ENCODE assay signal across 46 mouse cellular contexts in genomic region chr2:157144132-157144531, GRCm38 (mm10). TPM values are rescaled to one million over a fixed set of nuclear protein-coding genes. Genes with fewer than 3 reads are reported as not detected.
"Had no signal": no experiment of that assay in that cellular context is flagged by ENCODE, and none has a peak within 500 bp of the region (broad histone marks: within the 10 kb centered on the region; RNA-seq: fewer than 3 reads in every experiment).

No protein-coding gene starts in this region.

- H3K4me1 ChIP-seq: limb, embryonic 10.5 days; limb, embryonic 12.5 days; limb, embryonic 13.5 days; limb, embryonic 15.5 days; lung, embryonic 15.5 days; midbrain, embryonic 10.5 days; midbrain, embryonic 12.5 days; midbrain, embryonic 13.5 days; midbrain, embryonic 15.5 days; neural tube, embryonic 12.5 days; neural tube, embryonic 13.5 days had no signal

- H3K9me3 ChIP-seq: limb, embryonic 10.5 days; limb, embryonic 15.5 days; liver, embryonic 12.5 days; liver, embryonic 13.5 days; liver, embryonic 15.5 days; lung, embryonic 15.5 days; megakaryocyte, embryonic 14.5 days; midbrain, embryonic 12.5 days; midbrain, embryonic 13.5 days; midbrain, embryonic 15.5 days had no signal

- H3K9ac ChIP-seq: limb, embryonic 12.5 days; limb, embryonic 13.5 days; limb, embryonic 15.5 days; liver, embryonic 12.5 days; liver, embryonic 13.5 days; liver, embryonic 14.5 days; liver, embryonic 15.5 days; lung, embryonic 14.5 days; lung, embryonic 15.5 days; midbrain, embryonic 12.5 days; midbrain, embryonic 13.5 days; midbrain, embryonic 15.5 days; neural tube, embryonic 12.5 days; neural tube, embryonic 13.5 days had no signal

- H3K4me2 ChIP-seq: limb, embryonic 12.5 days; limb, embryonic 13.5 days; limb, embryonic 15.5 days; liver, embryonic 12.5 days; liver, embryonic 13.5 days; liver, embryonic 15.5 days; lung, embryonic 14.5 days; lung, embryonic 15.5 days; midbrain, embryonic 11.5 days; midbrain, embryonic 12.5 days; midbrain, embryonic 13.5 days; midbrain, embryonic 15.5 days; neural tube, embryonic 12.5 days; neural tube, embryonic 13.5 days had no signal

- DNase-seq: left cerebral cortex, postnatal 4 days; liver; liver, embryonic 13.5 days; lung, adult 18-20 months; lung, adult 2 months; lung, embryonic 14.5 days; lung, postnatal 10 days; lung, postnatal 14 days; lung, postnatal 36 days; lung, postnatal 4 days; midbrain, embryonic 14.5 days had no signal

- H3K4me3 ChIP-seq: limb, embryonic 10.5 days; limb, embryonic 12.5 days; limb, embryonic 13.5 days; limb, embryonic 15.5 days; liver, embryonic 12.5 days; liver, embryonic 13.5 days; liver, embryonic 15.5 days; lung, embryonic 15.5 days; megakaryocyte, embryonic 14.5 days; midbrain, embryonic 10.5 days; midbrain, embryonic 12.5 days; midbrain, embryonic 13.5 days; midbrain, embryonic 15.5 days; myocyte; neural tube, embryonic 12.5 days; neural tube, embryonic 13.5 days had no signal

- ATAC-seq: liver, embryonic 12.5 days; lung, postnatal 0 days; midbrain, embryonic 13.5 days; midbrain, embryonic 15.5 days; midbrain, embryonic 16.5 days had no signal

- H3K27ac ChIP-seq: limb, embryonic 10.5 days; limb, embryonic 12.5 days; limb, embryonic 13.5 days; limb, embryonic 15.5 days; liver, embryonic 12.5 days; liver, embryonic 13.5 days; liver, embryonic 14.5 days; liver, embryonic 15.5 days; lung, embryonic 15.5 days; macrophage; midbrain, embryonic 10.5 days; midbrain, embryonic 12.5 days; midbrain, embryonic 13.5 days; midbrain, embryonic 15.5 days; neural tube, embryonic 12.5 days; neural tube, embryonic 13.5 days had no signal

- H3K27me3 ChIP-seq: limb, embryonic 12.5 days; limb, embryonic 13.5 days; limb, embryonic 15.5 days; liver, embryonic 12.5 days; liver, embryonic 13.5 days; liver, embryonic 15.5 days; lung, embryonic 15.5 days; megakaryocyte, embryonic 14.5 days; midbrain, embryonic 12.5 days; midbrain, embryonic 13.5 days; midbrain, embryonic 15.5 days; neural tube, embryonic 12.5 days; neural tube, embryonic 13.5 days had no signal

RNA-seq across cellular contexts. Expression of gene Tldc2, which starts 57.3 kb away (rescaled TPM):
- total RNA-seq: left cerebral cortex, postnatal 10 days; left cerebral cortex, postnatal 14 days; left cerebral cortex, postnatal 25 days; left cerebral cortex, postnatal 36 days; left cerebral cortex, postnatal 4 days; liver, adult 2 months; megakaryocyte progenitor cell, adult 5-6 weeks; megakaryocyte, adult 5-6 weeks; megakaryocyte-erythroid progenitor cell, adult 5-6 weeks; midbrain, postnatal 0 days; monocyte, adult 5-6 weeks had no signal
- polyA plus RNA-seq: limb, embryonic 10.5 days; limb, embryonic 11.5 days; limb, embryonic 12.5 days; limb, embryonic 13.5 days; limb, embryonic 14.5 days; limb, embryonic 15.5 days; liver, adult 2 months; liver, embryonic 13.5 days; liver, embryonic 14.5 days; liver, embryonic 15.5 days; liver, embryonic 16.5 days; lung, adult 2 months; lung, embryonic 14.5 days; lung, embryonic 15.5 days; lung, embryonic 16.5 days; lung, postnatal 0 days; macrophage; midbrain, embryonic 10.5 days; midbrain, embryonic 11.5 days; midbrain, embryonic 12.5 days; midbrain, embryonic 13.5 days; midbrain, embryonic 14.5 days; midbrain, embryonic 15.5 days; midbrain, embryonic 16.5 days; midbrain, postnatal 0 days; myocyte; neural tube, embryonic 11.5 days; neural tube, embryonic 12.5 days; neural tube, embryonic 13.5 days had no signal
